Mouse (Mus musculus) splenic B cell, adult 2 months (primary cell): ENCODE results near the gene Icam1.

Experiments
- DNase-seq: peaks from one replicate; pipeline ENCODE4 v3.0.0-alpha.2; 2011; ENCODE audit warnings: low read depth, low spot score
- H3K27me3 ChIP-seq: 2 replicates; pipeline ENCODE4 v1.6.1; 2012; ENCODE audit warnings: mild to moderate bottlenecking, low read length, moderate library complexity, mixed read lengths; ENCODE audit not compliant: control insufficient read depth, poor library complexity, insufficient read depth, severe bottlenecking
- H3K36me3 ChIP-seq: 2 replicates; pipeline ENCODE4 v1.6.1; 2012; ENCODE audit warnings: mild to moderate bottlenecking, low read length, moderate library complexity, mixed read lengths; ENCODE audit not compliant: control insufficient read depth, poor library complexity, insufficient read depth, severe bottlenecking

Icam1 gene

DNA sequence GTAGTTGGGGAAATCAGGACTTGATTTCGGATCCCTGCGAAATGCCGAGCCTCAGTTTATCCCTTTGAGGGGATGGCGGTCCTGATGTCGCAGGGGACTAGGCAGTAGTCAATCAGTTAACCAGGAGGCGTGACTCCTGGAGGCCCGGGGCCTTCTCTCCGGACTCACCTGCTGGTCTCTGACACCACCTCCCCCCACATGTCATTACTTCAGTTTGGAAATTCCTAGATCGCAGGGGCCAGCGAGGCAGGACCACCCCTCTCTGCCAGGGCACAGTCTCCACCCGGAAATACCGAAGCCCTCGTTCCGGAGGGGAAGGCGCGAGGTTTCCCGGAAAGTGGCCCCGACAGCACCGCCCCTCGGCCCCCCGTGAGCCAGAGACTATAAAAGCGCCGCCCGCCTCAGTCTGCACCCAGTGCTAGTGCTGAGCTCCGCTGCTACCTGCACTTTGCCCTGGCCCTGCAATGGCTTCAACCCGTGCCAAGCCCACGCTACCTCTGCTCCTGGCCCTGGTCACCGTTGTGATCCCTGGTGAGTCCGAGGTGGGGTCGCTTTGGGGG, at the start of gene Icam1:
Gene Icam1, plus strand, starts transcription at position 415 of the 560 bp plus-strand sequence.
- Histone ChIP-seq H3K36me3 (0 out of 2 replicates have a peak, but pooled peaks cover 3% of the 10 kb centered on the region), H3K27me3 (no peaks in the 10 kb centered on the region)
- peak; percentile 81 for DNase-seq

GRCm38 (mm10) chr9:20966008-20966407, 49.8 kb upstream of the Icam1 start:
- Histone ChIP-seq H3K36me3 (no peaks in the 10 kb centered on the region), H3K27me3 (no peaks in the 10 kb centered on the region)
- no peak for DNase-seq

- DNase-seq = no peak
- no peaks in the 10 kb centered on the region for H3K27me3 ChIP-seq
- no peaks in the 10 kb centered on the region for H3K36me3 ChIP-seq
Observed at GRCm38 (mm10) chr9:20966747-20967146, 49.0 kb upstream of the Icam1 start.

DNA sequence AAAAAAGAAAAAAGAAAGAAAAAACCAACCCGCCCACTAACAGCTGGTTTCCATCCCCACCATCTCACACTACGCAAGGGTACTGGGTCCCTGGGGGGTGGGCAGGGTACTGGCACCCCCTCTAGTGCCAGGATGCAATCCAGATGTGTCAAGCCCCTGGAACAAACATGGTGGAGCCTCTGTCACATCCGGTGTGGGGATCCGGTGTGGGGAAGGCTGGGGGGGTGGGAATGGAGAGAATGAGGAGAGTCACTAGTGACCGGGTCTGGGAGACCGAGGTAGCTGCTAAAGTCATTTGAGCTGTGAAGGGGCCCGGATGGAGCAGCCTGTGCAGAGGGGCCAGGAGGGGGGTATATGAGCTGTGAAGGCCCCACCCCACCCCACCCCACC, 44.0 kb upstream of the Icam1 start:
- no peak for DNase-seq
- Histone ChIP-seq H3K36me3 (no peaks in the 10 kb centered on the region), H3K27me3 (no peaks in the 10 kb centered on the region)

DNA sequence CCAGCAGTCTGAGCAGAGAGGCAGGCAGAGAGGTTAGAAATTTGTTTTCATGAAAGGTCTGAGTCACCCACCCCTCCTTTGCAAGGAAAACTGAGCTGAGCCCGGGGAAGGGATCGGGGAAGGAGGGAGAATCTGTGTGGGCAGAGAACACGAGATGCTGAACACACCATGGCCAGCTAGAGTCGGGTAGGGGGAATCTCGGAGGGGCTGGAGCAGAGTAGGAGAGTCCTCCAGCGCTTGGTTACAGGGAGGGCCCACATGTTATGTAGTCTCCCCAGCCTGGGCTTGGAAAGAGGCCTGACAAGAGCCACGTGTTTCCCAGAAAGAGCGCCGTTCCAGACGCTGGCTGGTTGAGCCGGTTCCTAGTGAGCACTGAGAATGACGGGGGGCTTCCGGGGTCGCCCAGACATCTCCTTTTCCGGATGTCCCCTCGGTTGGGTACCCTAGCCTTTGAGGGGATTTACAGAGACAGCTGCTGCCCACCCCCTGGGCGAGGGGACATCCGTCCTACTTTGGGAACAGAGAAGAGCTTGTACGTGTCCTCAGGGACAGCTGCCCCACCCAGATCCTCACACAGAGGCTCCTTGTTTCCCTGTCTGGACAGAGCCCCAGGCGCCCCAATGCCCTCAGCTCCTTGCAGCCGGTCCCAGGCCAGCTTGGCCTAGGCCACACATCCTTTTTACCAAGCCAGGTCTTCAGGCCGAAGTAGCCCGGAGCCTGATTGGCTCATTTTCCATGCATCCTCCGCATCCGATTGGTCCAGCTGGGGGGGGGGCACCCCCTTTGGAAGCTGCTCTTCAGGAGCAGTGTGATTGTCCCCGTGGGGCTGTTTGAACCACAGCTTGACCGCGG, 43.4 kb upstream of the Icam1 start:
- H3K27me3 ChIP-seq = no peaks in the 10 kb centered on the region
- no peak for DNase-seq

DNA sequence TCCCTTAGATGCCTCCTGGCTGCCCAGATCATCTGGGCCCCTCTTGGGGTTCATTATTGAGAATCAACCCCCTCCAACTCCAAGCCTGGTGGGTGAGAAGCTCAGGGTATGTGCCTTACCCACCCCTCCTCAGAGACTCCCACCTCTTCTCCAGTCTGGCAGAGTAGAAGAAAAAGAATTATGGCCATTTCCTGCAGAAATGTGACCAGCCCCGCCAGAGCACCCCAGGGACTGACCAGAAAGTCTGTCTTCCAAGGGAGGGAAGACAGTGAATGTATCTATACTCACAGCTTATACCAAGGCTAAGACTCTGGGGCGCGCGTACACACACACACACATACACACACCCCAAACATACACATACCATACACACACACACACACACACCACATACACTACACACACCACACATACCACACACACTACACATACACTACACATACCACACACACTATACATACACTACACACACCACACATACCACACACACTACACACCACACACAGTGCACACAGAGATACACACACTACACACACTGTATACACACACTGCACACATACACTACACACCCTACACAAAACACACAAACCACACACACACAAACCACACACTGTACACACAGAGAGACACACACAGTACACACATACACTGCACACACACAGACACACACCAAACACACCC, 42.6 kb upstream of the Icam1 start:
- no peaks in the 10 kb centered on the region for H3K27me3 ChIP-seq
- no peaks in the 10 kb centered on the region for H3K36me3 ChIP-seq
- no peak for DNase-seq

More for the DNA sequence above, 43.4 kb upstream of the Icam1 start:
- H3K36me3 ChIP-seq = no peaks in the 10 kb centered on the region

GRCm38 (mm10) chr9:20973682-20974075, 42.1 kb upstream of the Icam1 start:
- H3K27me3 ChIP-seq = no peaks in the 10 kb centered on the region
- H3K36me3 ChIP-seq = no peaks in the 10 kb centered on the region
- no peak for DNase-seq

GRCm38 (mm10) chr9:20975431-20976215, 40.2 kb upstream of the Icam1 start:
- Histone ChIP-seq H3K27me3 (no peaks in the 10 kb centered on the region), H3K36me3 (no peaks in the 10 kb centered on the region)
- peak; percentile 26 for DNase-seq

- Histone ChIP-seq H3K36me3 (no peaks in the 10 kb centered on the region), H3K27me3 (no peaks in the 10 kb centered on the region)
- peak; percentile 33 for DNase-seq
Observed at GRCm38 (mm10) chr9:20976216-20976960, 39.4 kb upstream of the Icam1 start, which contains the start of gene S1pr2. S1pr2 (minus strand) TSS chr9:20976781.

DNA sequence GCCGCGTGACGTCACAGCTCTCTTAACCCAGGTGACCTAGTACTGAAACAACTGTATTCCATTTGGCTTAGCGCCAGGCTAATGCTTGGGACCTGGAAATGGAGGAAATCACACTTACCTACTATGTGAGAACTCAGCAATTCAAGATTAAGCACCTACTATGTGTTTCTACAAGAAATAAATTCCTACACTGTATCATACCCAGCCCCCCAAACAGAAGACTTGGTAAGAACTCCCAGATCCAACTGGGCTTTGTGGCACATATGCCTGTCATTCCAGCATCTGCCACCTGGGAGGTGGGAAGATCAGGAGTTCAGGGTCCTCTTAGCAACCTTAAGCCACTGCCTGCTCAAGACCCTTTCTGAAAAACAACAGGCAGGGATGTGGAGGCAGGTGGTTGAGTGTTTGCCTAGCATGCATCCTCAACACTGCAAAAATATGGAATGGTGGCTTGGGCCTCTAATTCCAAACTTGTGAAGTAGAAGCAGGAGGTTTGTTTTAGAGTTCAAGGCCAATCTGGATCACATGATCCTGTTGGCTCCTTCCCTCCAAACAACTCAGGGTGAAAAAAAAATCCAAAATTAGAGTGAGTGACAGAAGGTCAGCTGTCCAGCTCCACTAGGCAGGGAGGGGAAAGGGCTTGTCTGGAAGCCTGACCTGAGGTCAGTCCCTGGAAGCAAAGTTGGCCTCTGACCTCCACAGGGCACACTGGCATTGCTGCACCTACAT, 38.7 kb upstream of the Icam1 start:
- Histone ChIP-seq H3K36me3 (no peaks in the 10 kb centered on the region), H3K27me3 (no peaks in the 10 kb centered on the region)
- DNase-seq = peak; percentile 84

DNA sequence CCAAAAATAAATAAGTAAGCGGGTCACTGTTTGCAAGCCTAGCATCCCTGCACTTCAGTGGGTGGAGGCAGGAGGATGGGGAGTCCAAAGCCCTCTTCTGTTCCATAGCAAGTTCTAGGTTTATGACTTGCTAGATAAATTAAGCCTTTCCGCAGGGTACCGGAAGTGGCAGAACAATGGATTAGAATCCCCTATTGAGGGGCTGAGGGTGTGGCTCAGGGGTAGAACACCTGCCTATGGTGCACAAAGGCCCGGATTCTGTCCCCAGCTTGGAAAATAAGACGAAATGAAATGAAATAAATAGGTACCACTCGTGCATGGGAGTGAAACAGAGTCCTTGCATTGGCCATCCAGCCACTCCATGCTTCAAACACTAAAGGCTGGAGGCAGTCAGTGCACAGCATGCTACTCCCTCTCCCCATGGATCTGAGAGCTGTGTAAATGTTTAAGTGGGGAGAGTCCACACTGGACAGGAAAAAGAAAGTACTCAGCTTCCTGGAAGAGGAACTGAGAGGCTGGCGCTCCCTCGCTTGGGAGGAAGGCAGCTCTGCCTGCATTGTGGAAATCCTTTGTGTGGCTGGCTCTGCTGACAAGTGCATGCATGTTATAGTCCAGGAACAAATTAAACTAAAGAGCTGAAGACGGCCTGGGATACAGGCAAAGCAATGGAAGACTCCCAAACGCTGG, 37.2 kb upstream of the Icam1 start:
- Histone ChIP-seq H3K36me3 (no peaks in the 10 kb centered on the region), H3K27me3 (no peaks in the 10 kb centered on the region)
- DNase-seq = no peak

- no peak for DNase-seq
- Histone ChIP-seq H3K27me3 (no peaks in the 10 kb centered on the region), H3K36me3 (no peaks in the 10 kb centered on the region)
Observed at GRCm38 (mm10) chr9:20979181-20979580, 36.6 kb upstream of the Icam1 start.

- H3K27me3 ChIP-seq = no peaks in the 10 kb centered on the region
- no peaks in the 10 kb centered on the region for H3K36me3 ChIP-seq
- peak; percentile 11 for DNase-seq
Observed at GRCm38 (mm10) chr9:20979769-20980168, 36.0 kb upstream of the Icam1 start.
